Mouse (Mus musculus) cerebellum, adult 11 months (tissue): ENCODE data around the gene Pgam2.

Experiments used
- DNase-seq: peaks from one replicate; pipeline ENCODE4 v3.0.0; 2022

The Pgam2 gene

GRCm38 (mm10) chr11:5762633-5762982, 40.9 kb downstream of the Pgam2 start:
- no peak for DNase-seq

- DNase-seq: peak; percentile 92
Measured at GRCm38 (mm10) chr11:5761820-5762632, 41.5 kb downstream of the Pgam2 start, which contains the start of gene Urgcp. Gene Urgcp (minus strand): TSS chr11:5762376.

GRCm38 (mm10) chr11:5753755-5754154, 49.8 kb downstream of the Pgam2 start:
- DNase-seq: no peak
